Mouse (Mus musculus): ENCODE measurements at regions not wholly inside any gene's neighbourhood (a gene's known extent, or its start where the extent isn't known, plus 50 kb on each side); places are given as distances from the start of the nearest gene placed in this dataset.

DNA sequence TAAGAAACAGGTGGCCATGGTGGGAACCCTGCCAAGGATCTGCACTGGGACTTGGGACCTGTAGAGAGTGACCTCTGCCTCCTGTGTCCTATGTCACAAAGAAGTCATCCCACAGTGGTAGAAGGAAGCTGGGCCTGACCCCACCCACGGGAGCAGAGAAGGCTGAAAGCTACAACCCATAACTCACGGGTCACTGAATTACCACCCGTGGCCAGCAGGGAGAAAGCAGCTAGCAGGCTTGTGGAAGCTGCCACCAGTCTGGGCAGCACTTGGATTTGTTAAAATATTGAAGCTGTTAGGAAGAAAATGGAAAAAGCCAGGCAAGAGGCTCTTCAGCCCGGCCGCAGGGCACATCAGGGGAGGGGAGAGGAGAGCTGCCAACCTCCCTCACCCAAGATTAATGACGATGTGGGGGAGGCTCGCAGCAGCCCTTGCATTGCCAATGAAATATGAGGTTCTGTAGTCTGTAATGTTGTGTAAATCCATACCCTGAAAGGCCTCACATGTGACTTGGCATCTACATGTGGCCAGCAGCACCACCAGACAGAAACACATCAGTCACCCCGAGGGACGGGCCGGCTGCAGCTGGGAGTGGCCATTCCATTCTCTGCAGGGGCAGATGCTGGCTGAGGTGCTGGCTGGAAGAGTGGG, 94.5 kb downstream of the Olfm1 start:
- DNase-seq (ENCODE audit: low read depth, low spot score), result peak; percentile 54

DNA sequence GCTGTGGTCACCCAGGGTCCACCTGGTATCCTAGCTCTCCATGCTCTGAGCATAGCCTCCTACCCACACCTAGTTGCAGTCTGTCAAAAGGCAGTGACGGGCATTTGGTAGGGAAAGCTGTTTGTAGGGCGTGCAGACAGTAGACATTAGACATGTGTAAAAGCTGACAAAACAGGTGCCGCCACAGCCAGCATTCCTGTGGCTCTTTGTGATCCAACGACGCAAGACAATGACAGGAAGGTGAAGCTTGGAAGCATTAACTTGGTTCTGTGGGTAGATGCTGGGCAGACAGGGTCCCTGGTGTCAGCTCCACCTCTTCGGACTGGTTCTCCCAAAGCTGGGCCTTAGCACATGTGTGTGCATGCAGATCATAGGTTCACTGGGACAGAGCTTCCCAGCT, 96.5 kb downstream of the Olfm1 start:
- DNase-seq (ENCODE audit: low read depth, low spot score), result no peak

DNA sequence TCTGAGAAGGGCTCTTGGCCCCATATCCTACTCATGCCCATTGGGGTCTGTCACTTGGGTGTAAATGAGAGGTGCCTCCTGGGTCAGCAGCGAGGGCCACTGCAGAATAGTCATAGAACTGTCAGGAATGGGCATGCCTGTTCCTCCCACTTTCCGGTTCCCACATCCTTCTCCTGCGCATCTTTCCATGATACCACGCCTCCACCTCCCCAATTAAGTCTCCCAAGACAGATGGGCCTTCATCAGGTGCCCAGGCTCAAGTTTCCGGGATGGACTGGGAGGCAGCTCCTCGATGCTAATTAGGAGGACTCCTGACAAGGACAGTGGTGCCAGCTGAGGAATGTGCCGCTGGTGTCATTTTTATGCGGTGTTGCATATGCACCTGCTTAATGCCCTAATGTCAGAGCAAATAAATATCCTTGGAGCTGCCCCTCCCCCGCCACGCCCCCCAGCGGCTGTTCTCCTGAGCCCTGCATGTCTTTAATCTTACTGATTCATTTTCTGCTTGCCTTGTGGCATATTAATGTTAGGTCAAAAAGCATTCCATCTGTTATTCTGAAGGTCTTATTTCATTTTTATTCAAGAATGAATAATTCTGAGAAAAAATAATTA, 97.2 kb downstream of the Olfm1 start:
- DNase-seq (ENCODE audit: low read depth, low spot score), result no peak

DNA sequence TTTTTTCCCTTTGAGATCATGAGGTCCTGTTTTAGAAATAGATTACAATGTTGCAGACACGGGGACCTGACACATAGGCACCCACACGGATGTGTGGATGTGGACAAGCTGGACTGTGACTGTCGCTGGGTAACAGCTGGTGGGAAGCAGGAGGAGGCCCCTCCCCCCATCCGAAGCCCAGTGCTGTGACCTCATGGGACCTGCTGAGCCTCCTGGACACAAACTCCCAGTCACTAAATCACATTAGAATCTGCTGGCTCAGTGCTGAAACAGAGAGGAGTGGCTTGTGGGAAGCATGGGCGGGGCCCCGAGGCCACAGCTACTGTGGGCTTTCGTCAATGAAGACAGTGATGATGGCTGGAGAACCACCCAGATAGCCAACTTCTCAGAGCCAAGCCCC, 101.7 kb downstream of the Olfm1 start:
- DNase-seq (ENCODE audit: low read depth, low spot score), result no peak

DNA sequence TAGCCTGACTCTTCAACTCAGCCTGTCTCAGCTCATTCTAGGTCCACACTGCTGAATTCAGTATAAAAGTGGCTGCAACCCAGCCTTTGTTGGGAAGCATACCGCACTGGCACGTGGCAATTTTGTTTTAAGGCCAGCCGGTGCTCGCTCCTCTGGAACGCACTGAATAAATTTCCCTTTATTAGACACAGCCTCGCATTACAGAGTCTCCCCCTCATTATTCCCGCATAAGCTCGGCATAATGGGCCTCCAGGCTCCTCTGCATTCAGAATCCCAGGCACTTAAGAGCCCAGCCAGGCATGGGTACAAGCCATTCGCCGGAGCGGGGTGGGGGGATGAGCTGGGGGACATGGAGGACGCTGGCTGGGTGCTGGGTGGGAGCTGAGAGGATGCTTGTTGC, 103.4 kb downstream of the Olfm1 start:
- no peak for DNase-seq (ENCODE audit: low read depth, low spot score)

DNA sequence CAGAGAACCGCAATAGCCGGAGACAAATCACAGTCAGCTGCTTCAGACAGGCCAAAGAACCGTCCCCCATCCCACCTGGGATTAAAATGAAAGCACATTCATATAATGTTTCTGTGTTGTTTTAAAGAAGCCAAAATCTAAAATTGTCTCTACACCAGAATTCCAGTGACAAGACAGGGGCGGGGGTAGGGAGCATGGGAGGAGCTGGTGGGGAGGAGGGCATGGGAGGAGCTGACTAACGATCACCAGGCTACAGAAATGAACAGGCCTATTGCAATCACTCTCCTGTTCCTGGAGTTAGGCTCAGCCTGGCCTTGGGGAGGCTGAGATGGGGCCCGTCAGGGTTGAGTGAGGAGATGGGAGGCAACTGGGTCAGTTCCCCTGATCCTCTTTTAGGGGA, 105.9 kb downstream of the Olfm1 start:
- no peak for DNase-seq (ENCODE audit: low read depth, low spot score)

DNA sequence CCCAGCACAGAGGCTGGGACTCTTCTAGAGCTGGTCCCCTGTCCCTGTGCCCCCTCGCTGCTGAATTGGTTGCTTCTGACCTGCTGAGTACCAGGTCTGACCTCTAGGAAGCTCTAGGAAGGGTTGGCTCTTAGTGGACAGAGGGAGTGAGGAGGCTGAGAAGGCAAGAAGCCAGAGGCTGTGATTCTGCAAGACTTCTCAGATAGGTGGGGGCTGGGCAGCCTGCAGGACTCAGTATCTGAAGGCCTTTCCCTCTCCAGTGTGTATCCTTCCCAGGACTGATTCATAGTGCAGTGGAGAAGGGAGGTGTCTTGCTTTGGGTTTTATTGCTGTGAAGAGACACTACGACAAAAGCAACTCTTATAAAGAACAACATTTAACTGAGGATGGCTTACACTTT, 106.6 kb downstream of the Olfm1 start:
- no peak for DNase-seq (ENCODE audit: low read depth, low spot score)

DNA sequence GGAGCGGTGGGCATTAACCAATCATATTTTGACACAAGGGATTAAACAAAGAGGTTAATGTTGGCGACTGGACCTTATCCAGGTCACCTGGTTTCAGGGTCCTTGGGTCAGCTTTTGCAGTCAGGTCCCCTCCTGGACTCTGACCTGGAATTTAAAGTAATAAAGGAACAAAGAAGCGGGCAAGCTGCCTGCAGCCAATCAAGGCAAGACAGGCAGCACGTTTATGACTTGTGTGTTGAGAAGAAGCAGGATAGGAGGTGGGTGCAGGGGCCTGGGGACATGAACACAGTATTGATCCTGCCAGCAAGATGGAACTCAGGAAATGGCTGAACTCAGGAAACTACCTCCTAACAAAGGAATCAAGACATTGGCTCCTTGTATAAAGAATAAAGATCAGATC, 108.5 kb downstream of the Olfm1 start:
- DNase-seq (ENCODE audit: low read depth, low spot score), result no peak

DNA sequence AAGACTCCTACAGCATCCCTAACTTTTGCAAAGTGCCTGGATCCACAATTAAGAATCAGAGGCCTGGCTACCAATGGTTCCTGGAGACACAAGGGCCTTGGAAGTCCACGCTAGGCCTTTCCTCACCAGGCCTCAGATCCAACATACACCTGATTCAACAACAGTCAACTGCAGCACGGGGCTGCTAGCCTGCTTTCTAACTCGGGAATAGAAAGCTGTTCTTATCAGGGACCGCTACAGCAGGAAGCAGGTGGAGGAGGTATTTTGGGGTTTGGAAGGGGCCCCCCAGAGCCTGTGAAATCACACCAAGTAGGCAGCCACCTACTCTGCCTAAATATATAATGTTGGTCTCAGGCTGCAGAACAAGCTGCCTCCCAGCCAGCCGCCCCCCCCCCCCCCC, 111.1 kb downstream of the Olfm1 start:
- no peak for DNase-seq (ENCODE audit: low read depth, low spot score)

DNA sequence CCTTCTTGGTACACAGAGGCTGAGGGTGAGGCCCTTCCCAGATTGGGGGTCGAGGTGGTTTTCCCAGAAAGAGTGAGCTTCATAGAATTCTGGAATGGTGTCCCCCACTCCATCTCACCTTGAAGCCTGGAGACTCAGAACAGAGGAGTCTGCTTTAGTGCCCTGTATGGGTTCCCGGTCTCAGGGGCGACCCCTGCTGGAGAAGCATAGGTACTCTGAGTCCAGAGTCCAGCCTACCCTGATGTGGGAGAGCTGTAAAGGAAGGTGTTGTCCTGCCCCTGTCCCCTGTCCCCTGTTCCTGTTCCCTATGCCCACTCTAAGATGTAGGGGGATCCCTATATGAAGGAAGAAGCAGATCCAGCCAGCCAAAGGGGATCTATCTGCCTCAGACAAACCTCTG, 111.9 kb downstream of the Olfm1 start:
- peak; percentile 70 for DNase-seq (ENCODE audit: low read depth, low spot score)

DNA sequence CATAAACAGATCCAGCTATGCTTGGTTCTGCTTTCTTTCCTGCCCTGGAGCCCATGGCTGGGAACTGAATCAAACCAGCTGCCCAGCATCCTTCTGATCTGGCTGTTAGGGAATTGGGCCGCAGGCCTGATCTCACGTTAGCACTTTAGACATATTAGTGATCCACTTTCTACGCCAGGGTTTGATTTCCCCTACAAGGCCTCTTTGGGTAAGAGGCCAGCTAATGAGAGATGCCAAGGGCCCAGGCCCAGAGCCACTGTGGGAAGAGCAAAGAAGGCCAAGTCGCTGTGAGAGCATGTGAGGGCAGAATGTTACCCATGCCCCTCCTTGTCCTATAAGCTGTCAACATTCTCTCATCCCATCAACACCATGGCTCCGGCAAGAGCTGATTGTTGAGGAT, 116.3 kb downstream of the Olfm1 start:
- no peak for DNase-seq (ENCODE audit: low read depth, low spot score)

DNA sequence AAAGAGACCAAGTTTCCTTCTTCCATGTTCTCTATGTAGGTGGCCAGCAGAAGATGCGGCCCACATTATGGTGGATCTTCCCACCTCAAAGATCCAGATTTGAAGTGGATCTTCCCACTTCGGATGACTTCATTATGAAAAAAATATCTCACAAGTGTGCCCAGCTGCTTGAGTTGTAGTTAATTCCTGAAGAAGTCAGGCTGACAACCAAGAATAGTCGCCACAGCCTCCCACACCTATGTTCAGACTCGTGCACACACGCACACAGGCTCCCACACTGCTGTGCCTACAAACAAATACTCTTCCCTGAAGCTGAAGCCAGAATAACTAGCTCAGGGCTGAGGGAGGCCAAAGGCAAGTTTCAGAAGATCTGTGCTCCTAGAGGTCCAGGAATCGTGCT, 119.4 kb downstream of the Olfm1 start:
- no peak for DNase-seq (ENCODE audit: low read depth, low spot score)

DNA sequence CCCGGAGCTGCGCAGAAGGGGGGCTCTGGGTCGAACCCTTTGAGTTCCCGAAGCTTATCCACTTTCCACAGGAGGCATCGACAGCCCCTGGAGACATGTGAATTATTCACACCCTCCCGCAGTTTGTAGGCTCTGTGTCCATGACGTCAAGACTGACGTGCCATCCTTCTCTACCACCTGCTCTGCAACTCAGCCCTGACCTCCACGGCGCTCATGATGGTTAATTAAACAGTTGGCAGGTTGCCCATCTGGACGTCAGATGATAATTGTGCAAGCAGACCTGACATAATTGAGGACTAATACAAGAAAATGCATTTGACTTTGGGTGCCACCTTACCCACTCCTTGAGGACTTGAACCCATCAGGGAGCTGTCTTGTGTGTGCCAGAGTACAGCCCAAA, 121.1 kb upstream of the Ppp1r26 start:
- no peak for DNase-seq (ENCODE audit: low read depth, low spot score)

DNA sequence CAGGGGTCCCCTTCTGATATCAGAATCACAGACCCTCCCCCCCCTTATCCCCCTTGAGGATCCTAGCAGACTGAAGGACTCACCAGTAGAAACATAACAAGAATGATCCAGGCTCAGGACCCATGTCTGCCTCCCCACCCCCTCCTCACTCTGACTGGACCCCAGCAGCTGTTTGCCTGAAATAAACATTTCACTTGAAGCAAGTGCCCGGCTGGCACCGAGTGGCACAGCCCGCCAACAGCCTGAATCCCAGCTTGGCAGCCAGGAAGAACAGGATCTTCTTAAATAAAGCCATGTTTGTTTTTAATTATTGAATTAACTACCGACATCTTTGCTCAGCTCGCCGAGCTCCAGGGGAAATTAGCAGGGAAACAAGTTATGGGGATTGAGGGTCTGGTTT, 120.5 kb upstream of the Ppp1r26 start:
- DNase-seq (ENCODE audit: low read depth, low spot score), result no peak

DNA sequence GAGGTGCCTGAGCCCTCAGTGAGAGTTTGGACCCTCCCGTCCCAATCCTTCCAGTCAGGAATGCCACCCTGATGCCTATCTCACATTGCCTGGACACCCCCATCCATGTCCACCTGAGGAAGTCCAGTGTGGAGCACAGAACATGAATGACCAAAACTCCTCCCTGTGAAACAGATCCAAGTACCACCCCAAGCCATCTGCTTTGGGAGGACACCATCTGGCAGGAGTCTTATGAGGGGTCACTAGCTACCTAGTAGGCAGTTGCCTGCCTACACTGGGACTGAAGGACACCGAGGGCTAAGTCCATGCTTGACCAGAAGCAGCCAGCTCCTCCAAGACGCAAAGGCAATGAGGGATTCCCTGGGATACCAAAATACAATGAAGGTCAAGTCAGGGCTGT, 119.9 kb upstream of the Ppp1r26 start:
- no peak for DNase-seq (ENCODE audit: low read depth, low spot score)

DNA sequence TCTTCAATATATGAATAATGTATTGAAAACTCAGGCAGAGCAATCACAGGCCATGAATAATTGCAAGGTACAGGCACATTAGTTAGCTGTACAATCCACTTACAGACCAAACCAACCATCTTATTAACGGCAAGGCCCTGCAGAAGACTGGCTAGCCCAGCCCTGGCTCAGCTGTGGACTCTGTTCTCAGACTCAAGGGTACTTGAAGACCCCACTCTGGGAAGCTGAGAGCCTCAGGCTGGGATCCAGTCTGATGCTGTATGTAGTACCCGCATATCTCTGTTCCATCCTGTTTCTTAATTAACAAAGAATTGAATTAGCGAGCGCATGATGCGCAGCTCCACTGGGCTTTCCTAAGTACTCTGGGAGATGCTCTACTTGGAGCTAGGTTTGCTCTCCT, 117.5 kb upstream of the Ppp1r26 start:
- no peak for DNase-seq (ENCODE audit: low read depth, low spot score)

DNA sequence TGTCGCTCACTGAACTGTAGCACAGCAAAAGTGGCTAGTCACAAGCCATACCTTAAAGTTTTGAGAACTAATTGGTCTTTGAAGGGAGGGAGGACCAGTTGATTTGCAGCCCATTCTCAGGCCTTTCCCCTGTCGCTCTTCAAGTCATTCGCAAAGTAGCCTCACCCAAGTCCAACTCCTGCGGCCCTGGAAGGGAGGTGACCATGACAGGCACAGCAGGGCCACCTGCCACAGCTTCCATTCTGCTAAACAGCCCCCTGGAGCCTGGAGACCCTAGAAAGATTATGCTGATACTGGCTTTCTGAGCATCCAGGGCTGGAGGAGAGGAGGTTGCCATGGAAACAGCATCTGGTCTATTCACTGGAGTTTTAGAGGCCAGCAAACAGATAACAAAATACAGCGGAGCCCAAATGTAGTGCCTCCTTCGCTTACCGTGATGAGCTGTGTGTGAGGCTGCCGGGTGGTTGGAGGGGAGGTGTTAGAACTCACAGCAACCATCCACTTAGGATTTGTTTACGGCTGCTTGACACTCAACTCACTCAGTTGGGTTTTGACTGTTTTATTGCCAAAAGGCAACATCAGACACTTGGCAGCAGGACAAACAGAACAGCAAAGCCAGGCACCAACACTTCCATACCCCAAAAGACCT, 111.3 kb upstream of the Ppp1r26 start:
- DNase-seq (ENCODE audit: low read depth, low spot score), result no peak

DNA sequence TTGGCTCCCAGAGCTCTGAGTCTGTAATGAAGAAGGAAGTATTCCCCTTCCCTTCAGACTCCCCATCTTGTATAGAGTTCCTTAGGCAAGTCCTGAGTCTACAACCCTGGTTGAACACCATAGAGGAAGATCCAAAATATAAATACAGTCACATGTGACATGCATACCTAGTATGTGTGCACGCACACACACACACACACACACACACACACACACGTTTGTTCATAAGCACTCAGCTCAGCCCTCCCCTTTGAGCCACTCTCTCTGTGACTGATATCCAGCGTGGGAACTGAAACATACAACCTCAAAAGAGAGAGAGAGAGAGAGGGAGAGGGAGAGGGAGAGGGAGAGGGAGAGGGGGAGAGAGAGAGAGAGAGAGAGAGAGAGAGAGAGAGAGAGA, 110.8 kb upstream of the Ppp1r26 start:
- DNase-seq (ENCODE audit: low read depth, low spot score), result no peak

DNA sequence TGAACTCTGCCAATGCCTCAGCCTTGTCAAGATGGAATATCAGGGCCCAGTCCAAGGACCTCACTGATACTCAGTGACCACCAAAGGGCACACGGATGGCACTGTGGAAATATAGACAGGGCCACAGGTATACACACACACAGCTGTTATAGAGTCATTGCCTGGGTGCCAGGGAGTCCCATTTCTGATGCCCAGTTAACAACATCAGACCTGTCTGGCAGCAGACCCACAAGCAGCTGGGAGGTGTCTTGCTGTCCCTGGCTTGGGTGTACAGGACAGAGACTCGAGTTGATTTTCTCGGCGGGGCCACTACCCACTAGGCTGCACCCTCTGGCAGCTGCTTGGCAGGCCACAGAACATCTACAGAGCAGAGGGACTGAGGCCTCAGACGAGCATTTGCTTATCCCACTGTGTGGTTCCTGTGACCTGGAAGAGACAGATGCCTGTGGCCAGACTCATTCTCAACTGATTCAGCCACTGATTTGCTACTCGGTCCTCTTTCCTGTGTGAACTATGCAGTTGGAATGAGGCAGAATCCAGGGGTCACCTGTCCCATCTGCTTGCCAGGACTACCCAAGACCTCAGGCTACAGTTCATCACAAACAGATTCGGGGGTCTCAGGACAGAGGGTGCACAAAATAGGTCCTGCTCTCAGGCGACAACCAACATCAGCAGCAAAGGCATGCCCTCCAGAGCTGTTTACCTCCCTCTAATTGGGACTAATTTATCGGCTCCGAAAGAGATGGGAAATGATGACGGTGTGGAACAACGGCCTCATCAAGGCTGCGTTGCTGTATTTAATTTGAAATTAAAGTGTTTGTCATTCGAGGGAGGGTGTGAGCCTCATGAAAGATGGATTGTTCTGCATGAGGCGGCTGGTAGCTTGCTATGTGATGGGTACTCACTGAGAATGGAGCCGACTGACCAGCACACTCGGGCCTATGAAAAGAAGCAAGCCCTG, 110.0 kb upstream of the Ppp1r26 start:
- DNase-seq (ENCODE audit: low read depth, low spot score), result no peak

DNA sequence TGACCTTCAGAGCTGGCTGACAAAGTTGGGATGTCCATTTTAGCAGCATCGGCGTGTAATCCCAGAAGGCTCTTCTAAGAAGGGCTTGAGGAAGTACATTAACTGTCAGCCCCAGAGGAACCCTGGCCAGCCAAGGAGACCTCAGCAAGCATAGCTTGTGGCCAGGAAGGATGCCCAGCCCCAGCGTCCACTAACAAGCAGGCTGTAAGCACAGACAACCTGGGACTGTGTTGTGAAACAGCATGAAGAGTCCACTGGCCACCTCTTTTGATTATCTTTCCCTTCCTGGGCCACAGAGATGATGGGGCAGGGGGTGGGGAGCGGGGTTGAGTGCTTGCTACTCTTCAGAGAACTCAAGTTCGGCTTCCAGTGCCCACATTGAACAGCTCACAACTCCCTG, 109.0 kb upstream of the Ppp1r26 start:
- no peak for DNase-seq (ENCODE audit: low read depth, low spot score)

DNA sequence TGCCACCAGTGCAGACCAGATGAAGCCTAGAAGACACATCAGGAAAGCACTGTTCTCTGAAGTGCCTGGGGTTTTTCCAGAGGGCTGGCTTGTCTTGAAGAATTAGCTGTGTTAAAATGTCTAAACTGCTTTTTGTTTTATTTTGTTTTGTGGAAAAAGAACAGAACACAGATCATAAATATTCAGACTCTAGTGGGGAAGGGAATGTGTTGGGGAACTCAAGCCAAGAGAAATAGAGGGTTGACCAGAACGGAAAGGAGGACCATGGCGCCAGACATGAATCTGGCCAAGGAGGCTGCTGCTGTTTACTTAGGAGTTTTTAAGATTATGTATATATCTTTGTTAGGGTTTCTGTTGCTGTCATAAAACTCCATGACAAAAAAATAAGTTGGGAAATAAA, 105.3 kb upstream of the Ppp1r26 start:
- DNase-seq (ENCODE audit: low read depth, low spot score), result no peak

DNA sequence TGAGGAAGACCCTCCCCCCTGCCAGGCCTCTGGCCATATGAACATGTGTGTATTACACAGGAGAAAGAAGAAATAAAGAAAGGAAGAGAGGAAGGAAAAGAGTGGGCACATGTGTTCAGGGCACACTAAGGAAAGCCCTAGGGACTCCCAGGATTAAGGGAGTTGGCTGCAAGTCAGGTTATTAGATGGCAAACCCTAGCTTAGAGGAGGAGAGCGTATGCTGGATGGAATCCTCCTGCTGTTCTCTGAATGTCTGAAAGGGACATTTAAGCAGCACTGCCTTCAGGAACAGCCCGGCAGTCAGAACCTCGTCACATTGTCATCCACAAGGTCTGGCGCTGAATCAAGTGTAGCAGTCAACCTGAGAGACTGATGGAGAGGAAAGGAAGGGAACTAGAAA, 98.1 kb upstream of the Ppp1r26 start:
- no peak for DNase-seq (ENCODE audit: low read depth, low spot score)

Data from 3T3-L1 (cell line).